Mouse (Mus musculus): Measurements from ENCODE around the gene Sgtb. TPM values are rescaled to one million over a fixed set of nuclear protein-coding genes. Genes with fewer than 3 reads are reported as not detected.

Gene Sgtb
- polyA plus RNA-seq, 1 experiment from 2014 or later: 8.0 TPM

DNA sequence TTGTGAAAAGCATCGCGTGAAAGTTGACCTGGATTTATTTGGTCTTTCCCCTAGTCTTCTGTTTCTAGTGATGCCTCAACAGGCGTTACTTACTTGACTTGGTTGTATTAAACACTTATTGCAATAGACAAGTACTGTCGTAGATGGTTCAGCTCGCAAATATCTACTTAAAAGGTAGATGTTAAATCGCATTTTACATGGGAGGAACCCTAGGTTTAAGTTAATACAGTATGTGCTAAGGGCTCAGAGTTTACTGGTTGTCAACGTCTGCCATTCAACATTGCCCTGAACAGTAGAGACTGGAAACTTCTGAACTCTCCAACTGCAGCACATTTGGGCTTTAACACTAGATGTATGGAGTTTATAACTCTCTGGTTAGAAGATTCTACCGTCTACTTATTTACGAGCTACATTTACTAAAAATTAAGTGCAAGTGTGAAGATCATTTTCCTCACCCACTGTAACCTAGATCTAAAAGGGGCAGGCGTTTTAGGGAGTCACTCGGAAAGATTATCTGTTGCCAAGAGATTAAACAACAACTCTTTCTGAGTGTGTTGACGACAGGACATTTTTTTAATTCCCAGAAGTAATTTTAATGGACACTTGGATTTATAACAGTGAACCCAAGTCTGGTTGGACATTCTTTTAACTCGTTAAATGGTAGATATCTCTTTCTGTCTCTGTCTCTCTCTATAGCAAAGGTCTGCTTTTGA, 69.8 kb downstream of the Sgtb start:
- Histone ChIP-seq H3K36me3 (ENCODE audit: control insufficient read depth, insufficient read depth, low read length) (peaks cover 21% of the 10 kb centered on the region), H3K4me3 (ENCODE audit: low read depth, low read length) (peak overlapping the region; percentile 81), H3K4me1 (ENCODE audit: control insufficient read depth, insufficient read depth, low read length) (peaks cover 14% of the 10 kb centered on the region), H3K9ac (ENCODE audit: low read depth, low read length) (peak overlapping the region; percentile 81), H3K4me2 (ENCODE audit: low read depth, low read length) (peak overlapping the region; percentile 67), H3K9me3 (ENCODE audit: control insufficient read depth, low read length) (no peaks in the 10 kb centered on the region), H3K27me3 (replicated peaks; ENCODE audit: control insufficient read depth, insufficient read depth, low read length) (no peaks in the 10 kb centered on the region), H3K27ac (replicated peaks; ENCODE audit: low read depth, low read length) (peak overlapping the region; percentile 78)
- WGBS: 19% methylated on average over 13 of the region's 13 CpGs
- DNase-seq (ENCODE audit: low spot score) (no peak), ATAC-seq (ENCODE audit: low read depth) (no peak)

- Histone ChIP-seq H3K27ac (replicated peaks; ENCODE audit: low read depth, low read length) (no peak overlapping the region), H3K9me3 (ENCODE audit: control insufficient read depth, low read length) (no peaks in the 10 kb centered on the region), H3K4me3 (ENCODE audit: low read depth, low read length) (no peak overlapping the region), H3K27me3 (replicated peaks; ENCODE audit: control insufficient read depth, insufficient read depth, low read length) (no peaks in the 10 kb centered on the region), H3K9ac (ENCODE audit: low read depth, low read length) (no peak overlapping the region), H3K4me1 (ENCODE audit: control insufficient read depth, insufficient read depth, low read length) (no peaks in the 10 kb centered on the region), H3K4me2 (ENCODE audit: low read depth, low read length) (no peak overlapping the region), H3K36me3 (ENCODE audit: control insufficient read depth, insufficient read depth, low read length) (peaks cover 62% of the 10 kb centered on the region)
- 81% methylated on average over 4 of the region's 4 CpGs for WGBS
- DNase-seq (ENCODE audit: low spot score): no peak
- no peak for ATAC-seq (ENCODE audit: low read depth)
Observed at GRCm38 (mm10) chr13:104187357-104187756, 77.8 kb downstream of the Sgtb start.

Other genes starting within 250 kb of the Sgtb start
- gene Erbin, start 189.2 kb upstream of the Sgtb start, polyA plus RNA-seq (2014; fragmentation: Nextera tagmentation; extraction: Ambion mirVana): 33.9 and 35.3 TPM in 2 replicates
- 20.2 and 21.5 TPM in 2 replicates for gene Nln, start 127 bp upstream of the Sgtb start, polyA plus RNA-seq (2014; fragmentation: Nextera tagmentation; extraction: Ambion mirVana)
- gene Trappc13, start 68.7 kb downstream of the Sgtb start, polyA plus RNA-seq (2014; fragmentation: Nextera tagmentation; extraction: Ambion mirVana): 50.6 and 50.8 TPM in 2 replicates
- gene Trim23, start 69.1 kb downstream of the Sgtb start, polyA plus RNA-seq (2014; fragmentation: Nextera tagmentation; extraction: Ambion mirVana): 20.6 and 22.2 TPM in 2 replicates
- gene Cenpk, start 118.9 kb downstream of the Sgtb start, polyA plus RNA-seq (2014; fragmentation: Nextera tagmentation; extraction: Ambion mirVana): 52.3 and 53.4 TPM in 2 replicates
- gene Ppwd1, start 119.1 kb downstream of the Sgtb start, polyA plus RNA-seq (2014; fragmentation: Nextera tagmentation; extraction: Ambion mirVana): 11.9 and 13.1 TPM in 2 replicates
- 3.1 and 4.5 TPM in 2 replicates for gene Adamts6, start 178.1 kb downstream of the Sgtb start, polyA plus RNA-seq (2014; fragmentation: Nextera tagmentation; extraction: Ambion mirVana)